Mouse (Mus musculus) adrenal gland, postnatal 10 days (tissue): ENCODE measurements around the gene Dmp1. TPM values are rescaled to one million over a fixed set of nuclear protein-coding genes. Genes with fewer than 3 reads are reported as not detected.

Experiments
- DNase-seq: peaks from one replicate; pipeline ENCODE4 v3.0.0; 2021; ENCODE audit warnings: mixed read lengths
- long read RNA-seq, 2 experiments: library from polyadenylated mRNA; stranded (forward); transcript quantifications; one replicate each; pipeline ENCODE4 v2.0.0; 2021
- total RNA-seq, 2 experiments: library from RNA; stranded (reverse); gene quantifications; 2 replicates each; pipeline ENCODE4 v1.2.3; 2021

Dmp1 gene
- 1 to 10 TPM in 1 of 2 experiments, under 1 TPM in 1; 0.18 to 8.6 TPM for total RNA-seq
- long read RNA-seq, experiment 1, transcript Dmp1-201 (6 exons, 2,764 nt): major isoform, 8 of 8 reads
- long read RNA-seq, experiment 1, partial matches to known transcripts: 0 of 8 reads
- long read RNA-seq, experiment 1, other reads (novel, unspliced or antisense): 0 of 8 reads
- long read RNA-seq, experiment 2: 0 reads

- DNase-seq: no peak
These were observed at the start of gene Dmp1 for GRCm38 (mm10) chr5:104202351-104202750. TSS of gene Dmp1 (plus strand) at chr5:104202613.

- no peak for DNase-seq
These were observed 44.7 kb upstream of the Dmp1 start for GRCm38 (mm10) chr5:104157701-104158100.

GRCm38 (mm10) chr5:104158332-104159052 is 43.9 kb upstream of the Dmp1 start:
- peak; percentile 40 for DNase-seq

GRCm38 (mm10) chr5:104160581-104160980 is 41.8 kb upstream of the Dmp1 start:
- no peak for DNase-seq

- DNase-seq: peak; percentile 36
These were observed 41.0 kb upstream of the Dmp1 start for GRCm38 (mm10) chr5:104161390-104161789.

GRCm38 (mm10) chr5:104163536-104163935 is 38.9 kb upstream of the Dmp1 start:
- no peak for DNase-seq

GRCm38 (mm10) chr5:104170412-104170811 is 32.0 kb upstream of the Dmp1 start, which contains the start of gene Dspp:
TSS of gene Dspp (plus strand) at chr5:104170712.
- no peak for DNase-seq

GRCm38 (mm10) chr5:104173094-104173493 is 29.3 kb upstream of the Dmp1 start:
- no peak for DNase-seq

GRCm38 (mm10) chr5:104183743-104184142 is 18.7 kb upstream of the Dmp1 start:
- no peak for DNase-seq

- DNase-seq: no peak
These were observed 15.1 kb upstream of the Dmp1 start for GRCm38 (mm10) chr5:104187281-104187680.

- no peak for DNase-seq
These were observed 7.3 kb upstream of the Dmp1 start for GRCm38 (mm10) chr5:104195086-104195485.

GRCm38 (mm10) chr5:104201153-104201950 is 1.1 kb upstream of the Dmp1 start:
- no peak for DNase-seq

- DNase-seq: no peak
These were observed 10.1 kb downstream of the Dmp1 start for GRCm38 (mm10) chr5:104212531-104212930.

- peak; percentile 33 for DNase-seq
These were observed 16.5 kb downstream of the Dmp1 start for GRCm38 (mm10) chr5:104218926-104219325.

GRCm38 (mm10) chr5:104224299-104224698 is 21.9 kb downstream of the Dmp1 start:
- no peak for DNase-seq

- no peak for DNase-seq
These were observed 22.3 kb downstream of the Dmp1 start for GRCm38 (mm10) chr5:104224750-104225149.

GRCm38 (mm10) chr5:104228497-104228896 is 26.1 kb downstream of the Dmp1 start:
- no peak for DNase-seq

- DNase-seq: no peak
These were observed 34.3 kb downstream of the Dmp1 start for GRCm38 (mm10) chr5:104236741-104237140.

GRCm38 (mm10) chr5:104239674-104240378 is 37.4 kb downstream of the Dmp1 start:
- peak; percentile 68 for DNase-seq

GRCm38 (mm10) chr5:104244261-104244660 is 41.8 kb downstream of the Dmp1 start:
- DNase-seq: no peak

- no peak for DNase-seq
These were observed 49.4 kb downstream of the Dmp1 start for GRCm38 (mm10) chr5:104251811-104252210.

- no peak for DNase-seq
These were observed 54.2 kb downstream of the Dmp1 start for GRCm38 (mm10) chr5:104256585-104256984.
